Mouse (Mus musculus): ENCODE measurements around the gene Psmd12. TPM values are rescaled to one million over a fixed set of nuclear protein-coding genes. Genes with fewer than 3 reads are reported as not detected.
A peak's percentile ranks its signal among the peaks of the same experiment; 100 is the strongest.

Psmd12 gene
- polyA plus RNA-seq, 1 experiment from 2014 or later = 168 TPM

DNA sequence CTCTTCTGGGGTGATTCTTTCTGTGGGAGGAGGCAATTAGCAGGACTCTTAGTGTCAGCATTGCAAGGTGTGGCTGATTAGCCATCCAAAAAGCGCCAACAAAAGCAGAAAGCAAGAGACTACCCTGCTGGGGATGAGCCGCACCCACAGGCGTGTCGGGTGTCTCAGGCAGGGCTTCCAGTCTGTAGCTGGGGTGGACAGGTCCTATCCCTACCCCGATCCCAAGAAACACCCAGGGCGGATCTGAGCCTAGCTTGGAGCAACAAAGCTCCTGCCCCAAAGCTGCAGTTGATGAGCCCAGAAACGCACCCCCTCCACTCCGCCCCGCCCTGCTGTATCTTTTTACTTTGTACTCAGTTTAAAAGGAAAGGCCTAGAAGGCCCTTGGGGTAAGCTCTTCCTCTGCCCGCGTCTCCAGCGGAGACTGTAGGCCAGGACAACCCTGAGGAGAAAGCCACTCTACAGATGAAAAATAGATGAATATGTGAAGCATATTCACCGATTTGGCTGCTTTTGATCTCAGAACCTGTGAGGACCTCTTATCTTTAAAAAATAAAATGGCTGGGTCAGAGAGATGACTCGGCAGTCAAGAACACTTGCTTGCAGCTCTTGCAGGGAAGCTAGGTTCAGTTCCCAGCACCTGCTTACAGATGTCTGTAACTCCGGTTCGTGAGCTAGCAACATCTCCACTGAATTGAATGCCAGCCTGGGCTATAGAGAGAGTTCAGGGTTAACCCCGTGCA, 29.9 kb upstream of the Psmd12 start:
- Histone ChIP-seq H3K4me1 (replicated peaks) (peaks cover 8% of the 10 kb centered on the region), H3K9me3 (no peaks in the 10 kb centered on the region), H3K4me2 (replicated peaks) (no peak overlapping the region), H3K27ac (no peak overlapping the region; the same call in 1 of the 2 replicates), H3K36me3 (no peaks in the 10 kb centered on the region), H3K4me3 (replicated peaks) (no peak overlapping the region), H3K9ac (no peak overlapping the region), H3K27me3 (replicated peaks) (no peaks in the 10 kb centered on the region)
- WGBS = 74% methylated on average over 17 of the region's 17 CpGs
- ATAC-seq = peak; percentile 50; the same call in 1 of the 2 replicates

DNA sequence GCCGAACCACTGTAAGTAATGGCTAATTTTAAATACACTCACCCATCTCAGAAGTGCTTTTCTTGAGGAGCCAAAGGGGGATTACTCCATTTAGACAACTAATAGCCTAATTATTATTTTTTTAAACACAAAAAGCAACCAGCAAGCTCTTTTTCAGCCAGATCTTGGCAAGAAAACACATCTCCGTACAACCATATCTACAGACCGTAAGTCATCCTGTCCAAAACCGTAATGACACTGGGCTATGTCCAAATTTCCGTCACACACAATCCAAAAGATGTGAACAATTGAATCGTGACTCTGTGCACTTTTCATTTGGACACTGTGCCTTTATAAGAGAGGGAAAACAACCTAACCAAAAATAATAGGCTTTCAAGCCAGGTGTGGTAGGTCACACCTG, 29.2 kb upstream of the Psmd12 start:
- 56% methylated on average over 6 of the region's 6 CpGs for WGBS

DNA sequence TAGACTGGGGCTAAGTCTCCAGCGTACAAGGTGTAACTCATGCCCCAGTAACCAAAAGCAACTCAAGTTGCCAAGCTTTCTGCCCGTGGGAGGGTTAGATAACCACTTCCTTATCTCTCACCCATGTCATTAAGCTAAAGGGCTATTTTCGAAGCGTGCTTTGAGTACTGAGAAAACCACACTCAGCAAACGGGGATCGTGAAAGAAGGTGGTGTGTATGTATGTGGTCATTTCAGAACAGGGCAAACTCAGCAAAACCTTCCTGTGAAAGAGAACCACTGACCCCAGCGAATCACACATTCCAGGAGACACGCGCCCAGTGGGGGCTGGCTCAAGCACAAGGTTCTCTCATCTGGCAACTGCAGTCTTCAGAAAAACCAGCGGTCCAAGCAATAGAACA, 28.2 kb upstream of the Psmd12 start:
- 71% methylated on average over 10 of the region's 10 CpGs for WGBS
- H3K27ac ChIP-seq = no peak overlapping the region
- peak; percentile 53 for ATAC-seq
- H3K27me3 ChIP-seq (replicated peaks) = no peaks in the 10 kb centered on the region
- H3K9ac ChIP-seq = no peak overlapping the region
- H3K4me1 ChIP-seq (replicated peaks) = peaks cover 8% of the 10 kb centered on the region
- H3K36me3 ChIP-seq = no peaks in the 10 kb centered on the region
- H3K9me3 ChIP-seq = no peaks in the 10 kb centered on the region
- H3K4me3 ChIP-seq (replicated peaks) = no peak overlapping the region
- no peak overlapping the region for H3K4me2 ChIP-seq (replicated peaks)

More for the DNA sequence above, 29.2 kb upstream of the Psmd12 start:
- H3K27ac ChIP-seq = no peak overlapping the region
- no peaks in the 10 kb centered on the region for H3K36me3 ChIP-seq
- H3K4me3 ChIP-seq (replicated peaks) = no peak overlapping the region
- no peak overlapping the region for H3K4me2 ChIP-seq (replicated peaks)
- no peaks in the 10 kb centered on the region for H3K27me3 ChIP-seq (replicated peaks)
- no peak overlapping the region for H3K9ac ChIP-seq
- H3K9me3 ChIP-seq = no peaks in the 10 kb centered on the region
- H3K4me1 ChIP-seq (replicated peaks) = peaks cover 8% of the 10 kb centered on the region
- ATAC-seq = no peak

DNA sequence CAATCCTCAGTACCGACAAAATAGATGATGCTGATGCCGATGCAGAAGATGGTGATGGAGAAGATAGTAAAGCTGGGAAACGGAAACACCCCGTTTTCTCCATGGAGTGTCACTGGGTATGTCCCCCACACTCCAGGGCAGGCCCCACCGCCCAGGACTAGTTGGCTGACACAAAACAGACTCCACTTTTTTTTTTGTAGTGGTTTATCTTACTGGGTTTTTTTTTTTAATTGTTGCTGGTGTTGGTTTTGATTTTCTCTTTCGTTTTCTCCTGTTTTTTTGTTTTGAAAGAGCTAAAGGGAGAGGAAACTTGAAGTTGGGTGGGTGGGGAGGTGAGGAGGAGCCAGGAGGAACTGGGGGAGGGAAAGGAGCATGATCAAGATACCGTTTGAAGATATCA, 27.2 kb upstream of the Psmd12 start:
- Histone ChIP-seq H3K4me1 (replicated peaks) (peaks cover 8% of the 10 kb centered on the region), H3K9me3 (no peaks in the 10 kb centered on the region), H3K27me3 (replicated peaks) (no peaks in the 10 kb centered on the region), H3K4me3 (replicated peaks) (no peak overlapping the region), H3K36me3 (no peaks in the 10 kb centered on the region), H3K27ac (no peak overlapping the region), H3K4me2 (replicated peaks) (no peak overlapping the region), H3K9ac (no peak overlapping the region)
- WGBS = 90% methylated on average over 7 of the region's 7 CpGs
- no peak for ATAC-seq

DNA sequence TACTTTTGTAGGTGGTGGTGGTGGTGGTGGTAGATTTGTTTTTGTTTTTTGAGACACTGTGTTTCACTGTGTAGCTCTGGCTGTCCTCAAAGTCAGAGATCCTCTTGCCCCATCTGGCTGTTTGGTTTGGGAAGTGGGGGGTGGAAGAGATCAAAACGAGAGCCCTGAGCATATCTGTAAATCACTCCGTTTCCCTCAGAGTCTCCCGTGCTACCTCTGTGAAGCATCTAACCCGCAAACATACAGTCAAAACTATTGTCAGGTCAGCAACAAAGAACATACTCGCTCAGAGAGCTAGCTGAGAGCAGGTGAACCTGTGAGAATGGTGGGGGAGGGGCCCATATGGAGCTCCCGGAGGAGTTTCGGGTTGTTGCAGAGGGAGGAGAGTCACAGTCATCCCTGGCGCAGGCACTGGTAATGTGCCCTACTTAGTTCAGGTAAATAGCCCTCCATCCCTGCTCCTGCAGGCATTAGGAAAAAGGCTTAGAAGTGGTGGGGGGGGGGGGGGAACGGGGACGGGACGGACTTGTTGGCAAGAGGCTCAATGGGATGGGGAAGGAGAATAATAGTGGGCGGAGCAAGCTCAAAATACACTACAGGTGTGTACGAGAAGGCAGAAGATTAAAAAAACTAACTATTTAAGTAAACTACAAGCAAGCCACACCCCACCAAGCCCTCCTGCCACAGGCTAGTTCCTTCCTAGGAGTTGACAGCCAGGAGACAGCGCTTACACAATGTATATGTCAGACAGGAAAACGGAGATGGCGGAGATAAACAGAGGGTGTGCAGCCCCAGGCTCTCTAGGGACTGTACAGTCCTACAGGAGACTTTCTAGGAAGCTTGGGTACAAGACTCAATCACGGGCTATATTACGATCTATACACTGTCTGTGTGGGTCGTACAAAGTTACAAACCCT, 24.5 kb upstream of the Psmd12 start:
- ATAC-seq = peak; percentile 42; the same call in 1 of the 2 replicates
- H3K36me3 ChIP-seq = no peaks in the 10 kb centered on the region
- WGBS = 33% methylated on average over 17 of the region's 19 CpGs
- H3K27ac ChIP-seq = no peak overlapping the region
- peak overlapping the region; percentile 42 for H3K4me2 ChIP-seq (replicated peaks)
- no peaks in the 10 kb centered on the region for H3K9me3 ChIP-seq
- H3K27me3 ChIP-seq (replicated peaks) = no peaks in the 10 kb centered on the region
- H3K4me1 ChIP-seq (replicated peaks) = peaks cover 12% of the 10 kb centered on the region
- H3K4me3 ChIP-seq (replicated peaks) = no peak overlapping the region
- no peak overlapping the region for H3K9ac ChIP-seq

DNA sequence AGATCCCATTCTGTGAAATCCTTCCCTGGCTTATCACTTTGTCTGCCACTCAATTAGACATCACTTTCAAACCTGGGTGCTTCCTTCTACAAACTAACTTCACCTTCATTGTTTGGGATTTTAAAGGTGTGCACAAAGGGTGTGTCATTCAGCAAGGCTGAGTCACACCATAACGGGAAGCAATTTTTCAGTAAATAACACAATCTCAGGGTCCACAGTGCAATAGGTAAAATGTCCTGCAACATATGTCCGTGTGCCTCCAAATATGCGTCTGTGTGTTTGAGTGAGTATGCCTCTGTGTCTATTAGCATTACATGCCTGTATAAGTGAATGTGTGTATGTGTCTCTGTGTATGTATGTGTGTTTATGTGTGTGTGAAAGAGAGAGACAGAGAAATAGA, 22.0 kb upstream of the Psmd12 start:
- H3K27ac ChIP-seq = no peak overlapping the region
- no peak overlapping the region for H3K4me3 ChIP-seq (replicated peaks)
- no peaks in the 10 kb centered on the region for H3K9me3 ChIP-seq
- 80% methylated on average over 3 of the region's 3 CpGs for WGBS
- H3K4me1 ChIP-seq (replicated peaks) = 0 out of 2 replicates have a peak, but pooled peaks cover 8% of the 10 kb centered on the region
- H3K9ac ChIP-seq = no peak overlapping the region
- no peak overlapping the region for H3K4me2 ChIP-seq (replicated peaks)
- ATAC-seq = no peak
- no peaks in the 10 kb centered on the region for H3K27me3 ChIP-seq (replicated peaks)
- H3K36me3 ChIP-seq = no peaks in the 10 kb centered on the region

DNA sequence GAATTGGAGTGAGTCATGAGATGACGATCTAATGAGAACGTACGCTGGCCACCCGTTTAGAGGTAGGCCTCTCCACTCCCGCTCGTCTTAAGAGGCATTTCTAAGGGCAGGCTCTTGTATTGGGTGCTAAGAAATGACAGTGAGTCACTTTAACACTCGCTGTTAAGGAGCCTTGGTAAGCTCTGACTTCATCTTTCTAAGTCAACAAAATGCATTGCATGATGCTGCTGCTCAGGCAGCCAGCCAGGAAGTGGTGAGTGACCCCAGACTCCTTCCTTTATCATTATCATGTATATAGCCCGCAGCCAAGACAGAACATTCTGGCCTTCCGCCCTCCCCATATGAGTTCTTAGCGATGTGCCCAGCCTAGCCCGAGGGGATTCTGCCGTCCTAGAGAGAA, 21.0 kb upstream of the Psmd12 start:
- H3K9ac ChIP-seq = no peak overlapping the region
- H3K27me3 ChIP-seq (replicated peaks) = no peaks in the 10 kb centered on the region
- 0 out of 2 replicates have a peak, but pooled peaks cover 8% of the 10 kb centered on the region for H3K4me1 ChIP-seq (replicated peaks)
- no peak for ATAC-seq
- no peak overlapping the region for H3K27ac ChIP-seq
- H3K9me3 ChIP-seq = no peaks in the 10 kb centered on the region
- H3K4me3 ChIP-seq (replicated peaks) = no peak overlapping the region
- 63% methylated on average over 12 of the region's 12 CpGs for WGBS
- H3K4me2 ChIP-seq (replicated peaks) = no peak overlapping the region
- no peaks in the 10 kb centered on the region for H3K36me3 ChIP-seq

DNA sequence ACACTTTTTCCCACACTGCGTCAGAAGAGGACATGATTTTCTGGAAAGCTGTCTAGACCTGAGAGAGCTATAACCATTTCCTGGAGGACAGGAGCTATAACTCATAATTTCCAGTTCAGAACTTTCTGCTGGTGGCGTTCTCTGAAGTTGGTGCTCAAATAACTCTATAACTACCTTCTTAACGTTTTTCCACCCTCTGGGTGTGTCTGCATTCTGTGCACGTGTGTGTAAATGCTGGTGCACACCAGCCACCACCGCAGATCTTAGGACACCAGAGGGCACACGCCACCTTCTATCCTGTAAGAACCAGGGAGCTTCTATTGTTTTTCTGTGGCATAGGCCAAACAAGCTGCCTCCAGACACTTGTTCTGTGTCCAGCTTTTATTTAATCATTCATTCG, 20.3 kb upstream of the Psmd12 start:
- ATAC-seq = no peak
- H3K27me3 ChIP-seq (replicated peaks) = no peaks in the 10 kb centered on the region
- 0 out of 2 replicates have a peak, but pooled peaks cover 11% of the 10 kb centered on the region for H3K4me1 ChIP-seq (replicated peaks)
- no peaks in the 10 kb centered on the region for H3K9me3 ChIP-seq
- H3K36me3 ChIP-seq = no peaks in the 10 kb centered on the region
- WGBS = 84% methylated on average over 7 of the region's 7 CpGs
- no peak overlapping the region for H3K9ac ChIP-seq
- no peak overlapping the region for H3K4me3 ChIP-seq (replicated peaks)
- no peak overlapping the region for H3K4me2 ChIP-seq (replicated peaks)
- no peak overlapping the region for H3K27ac ChIP-seq

DNA sequence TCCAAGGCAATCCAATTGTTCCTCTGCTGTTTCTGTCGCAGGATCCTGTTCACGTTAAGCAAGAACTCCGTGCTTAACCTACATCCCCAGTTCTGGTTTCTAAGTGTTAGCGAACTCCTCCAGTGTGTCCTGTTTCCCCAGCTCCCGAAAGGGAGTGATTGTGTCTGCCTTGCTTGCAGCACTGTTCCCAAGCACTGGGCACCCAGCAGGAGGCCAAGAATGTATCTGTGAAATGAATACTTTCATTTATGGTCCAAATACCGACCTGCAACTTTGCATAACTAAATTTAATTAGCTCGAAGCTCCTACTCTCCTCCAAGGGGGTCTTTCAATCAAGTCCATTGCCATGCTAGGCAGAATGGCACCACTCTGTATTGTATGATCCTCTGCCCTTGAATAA, 19.5 kb upstream of the Psmd12 start:
- H3K4me3 ChIP-seq (replicated peaks) = no peak overlapping the region
- H3K27me3 ChIP-seq (replicated peaks) = no peaks in the 10 kb centered on the region
- no peaks in the 10 kb centered on the region for H3K36me3 ChIP-seq
- no peak overlapping the region for H3K9ac ChIP-seq
- H3K4me1 ChIP-seq (replicated peaks) = 0 out of 2 replicates have a peak, but pooled peaks cover 11% of the 10 kb centered on the region
- 89% methylated on average over 7 of the region's 7 CpGs for WGBS
- ATAC-seq = no peak
- H3K4me2 ChIP-seq (replicated peaks) = no peak overlapping the region
- no peak overlapping the region for H3K27ac ChIP-seq
- H3K9me3 ChIP-seq = no peaks in the 10 kb centered on the region

DNA sequence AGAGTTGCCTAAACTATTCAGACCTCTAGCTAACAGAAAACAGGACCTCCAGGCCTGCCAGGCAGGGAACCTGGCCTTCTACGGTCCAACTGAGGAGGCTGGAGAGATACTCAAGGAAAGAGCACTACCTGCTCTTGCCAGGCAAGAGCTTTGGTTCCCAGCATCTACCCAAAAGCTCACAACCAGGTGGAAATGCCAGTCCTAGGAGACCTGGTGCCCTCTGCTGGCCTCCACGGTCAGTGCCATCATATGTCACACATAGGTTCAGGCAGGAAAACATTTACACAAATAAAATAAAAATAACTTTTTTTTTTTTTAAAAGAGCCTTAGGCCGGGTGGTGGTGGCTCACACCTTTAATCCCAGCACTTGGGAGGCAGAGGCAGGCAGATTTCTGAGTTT, 16.8 kb upstream of the Psmd12 start:
- Histone ChIP-seq H3K4me3 (replicated peaks) (no peak overlapping the region), H3K4me1 (replicated peaks) (peaks cover 11% of the 10 kb centered on the region; the same call in 1 of the 2 replicates), H3K27me3 (replicated peaks) (no peaks in the 10 kb centered on the region), H3K27ac (no peak overlapping the region), H3K9me3 (no peaks in the 10 kb centered on the region), H3K9ac (no peak overlapping the region), H3K4me2 (replicated peaks) (no peak overlapping the region), H3K36me3 (no peaks in the 10 kb centered on the region)
- 96% methylated on average over 3 of the region's 3 CpGs for WGBS
- no peak for ATAC-seq

DNA sequence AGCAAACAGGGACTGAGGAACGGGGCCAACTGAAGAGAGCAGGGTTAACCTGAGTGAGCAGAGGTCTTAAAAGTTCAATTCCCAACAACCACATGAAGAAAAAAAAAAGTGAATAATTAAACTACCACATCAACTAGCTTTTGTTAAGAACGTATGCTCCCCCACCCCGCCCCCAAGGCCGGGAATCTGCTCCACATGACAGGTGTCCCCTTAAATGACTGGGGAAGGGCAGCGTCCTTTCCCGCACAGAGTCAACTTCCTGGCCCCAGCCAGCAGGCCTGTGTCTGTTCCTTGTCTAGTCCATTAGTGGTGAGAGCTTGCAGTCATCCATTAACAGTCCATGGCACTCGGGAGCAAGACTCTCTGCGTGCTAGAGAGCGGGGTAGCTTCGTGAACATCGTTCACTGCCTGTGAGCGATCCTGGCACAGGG, 16.0 kb upstream of the Psmd12 start:
- no peak for ATAC-seq
- WGBS = 59% methylated on average over 12 of the region's 12 CpGs
- H3K4me1 ChIP-seq (replicated peaks) = peaks cover 9% of the 10 kb centered on the region
- no peaks in the 10 kb centered on the region for H3K27me3 ChIP-seq (replicated peaks)
- H3K27ac ChIP-seq = no peak overlapping the region
- H3K9ac ChIP-seq = no peak overlapping the region
- no peak overlapping the region for H3K4me2 ChIP-seq (replicated peaks)
- H3K9me3 ChIP-seq = no peaks in the 10 kb centered on the region
- H3K36me3 ChIP-seq = no peaks in the 10 kb centered on the region
- H3K4me3 ChIP-seq (replicated peaks) = no peak overlapping the region

DNA sequence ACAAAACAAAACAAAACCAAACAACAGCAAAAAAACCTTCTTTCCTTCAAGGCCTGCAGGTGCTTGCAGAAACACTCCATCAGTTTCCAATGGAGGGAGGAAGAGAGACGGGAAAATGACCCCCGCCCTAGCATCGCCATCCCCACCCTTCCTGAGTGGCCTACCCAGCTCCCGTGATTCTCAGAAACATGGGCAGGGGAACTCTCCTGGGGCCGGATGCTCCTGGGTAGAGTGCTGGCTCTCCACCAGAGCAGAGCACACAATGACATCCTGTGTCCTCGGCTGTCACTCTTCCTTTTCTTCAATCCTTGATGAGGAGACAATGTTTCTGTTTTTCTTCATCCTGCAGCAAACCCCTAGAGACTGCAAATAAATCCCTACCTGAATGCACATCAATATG, 15.1 kb upstream of the Psmd12 start:
- H3K27ac ChIP-seq = no peak overlapping the region
- 71% methylated on average over 6 of the region's 6 CpGs for WGBS
- ATAC-seq = no peak
- H3K4me3 ChIP-seq (replicated peaks) = no peak overlapping the region
- no peak overlapping the region for H3K9ac ChIP-seq
- no peak overlapping the region for H3K4me2 ChIP-seq (replicated peaks)
- peaks cover 9% of the 10 kb centered on the region for H3K4me1 ChIP-seq (replicated peaks)
- H3K9me3 ChIP-seq = no peaks in the 10 kb centered on the region
- H3K36me3 ChIP-seq = no peaks in the 10 kb centered on the region
- no peaks in the 10 kb centered on the region for H3K27me3 ChIP-seq (replicated peaks)

Measured in intestine, embryonic 15.5 days (tissue).